Mouse (Mus musculus) ES-Bruce4 (cell line): ENCODE data around the gene Lrrc8a. TPM values are rescaled to one million over a fixed set of nuclear protein-coding genes. Genes with fewer than 3 reads are reported as not detected.

Source experiments
- H3K27ac ChIP-seq: 2 replicates; pipeline ENCODE4 v1.5.1; 2012; ENCODE audit warnings: low read length, inconsistent platforms; ENCODE audit not compliant: insufficient read depth
- H3K27me3 ChIP-seq: 2 replicates; pipeline ENCODE4 v1.6.1; 2012; ENCODE audit warnings: mild to moderate bottlenecking, low read length, inconsistent platforms; ENCODE audit not compliant: control insufficient read depth, poor library complexity, insufficient read depth, severe bottlenecking
- H3K36me3 ChIP-seq: 2 replicates; pipeline ENCODE4 v1.6.1; 2012; ENCODE audit warnings: inconsistent platforms, mild to moderate bottlenecking, low read length, moderate library complexity; ENCODE audit not compliant: control insufficient read depth, poor library complexity, insufficient read depth, severe bottlenecking
- H3K4me1 ChIP-seq: one replicate; pipeline ENCODE4 v1.8.1; 2011; ENCODE audit warnings: low read length; ENCODE audit not compliant: control insufficient read depth, insufficient read depth
- H3K4me3 ChIP-seq: 2 replicates; pipeline ENCODE4 v1.5.1; 2011; ENCODE audit warnings: low read depth, mild to moderate bottlenecking, low read length
- H3K9ac ChIP-seq: 2 replicates; pipeline ENCODE4 v1.6.1; 2012; ENCODE audit warnings: low read depth, mild to moderate bottlenecking, inconsistent platforms; ENCODE audit not compliant: poor library complexity, severe bottlenecking
- H3K9me3 ChIP-seq: replicated peaks from 2 replicates; pipeline ENCODE4 v1.6.1; 2012; ENCODE audit warnings: mild to moderate bottlenecking, low read length, inconsistent platforms; ENCODE audit not compliant: control insufficient read depth, poor library complexity, insufficient read depth, severe bottlenecking
- CTCF ChIP-seq: IDR thresholded peaks from one replicate; pipeline ENCODE4 v1.8.1; 2011; ENCODE audit warnings: low read depth, low read length
- EP300 ChIP-seq: IDR thresholded peaks from 2 replicates; pipeline ENCODE4 v1.6.1; 2011; ENCODE audit warnings: low read depth, low read length; ENCODE audit not compliant: insufficient read depth
- POLR2A ChIP-seq: IDR thresholded peaks from one replicate; pipeline ENCODE4 v1.8.1; 2011; ENCODE audit warnings: low read length; ENCODE audit not compliant: insufficient read depth
- polyA plus RNA-seq: library from polyadenylated mRNA; stranded (reverse); fragments of >200 nt; gene quantifications from 2 replicates; pipeline ENCODE4 v1.2.4, GENCODE M21; 2011; ENCODE audit warnings: low read depth; ENCODE audit not compliant: missing spikeins, insufficient read depth, insufficient read length

The Lrrc8a gene
- polyA plus RNA-seq, 1 experiment: 19.2 TPM

DNA sequence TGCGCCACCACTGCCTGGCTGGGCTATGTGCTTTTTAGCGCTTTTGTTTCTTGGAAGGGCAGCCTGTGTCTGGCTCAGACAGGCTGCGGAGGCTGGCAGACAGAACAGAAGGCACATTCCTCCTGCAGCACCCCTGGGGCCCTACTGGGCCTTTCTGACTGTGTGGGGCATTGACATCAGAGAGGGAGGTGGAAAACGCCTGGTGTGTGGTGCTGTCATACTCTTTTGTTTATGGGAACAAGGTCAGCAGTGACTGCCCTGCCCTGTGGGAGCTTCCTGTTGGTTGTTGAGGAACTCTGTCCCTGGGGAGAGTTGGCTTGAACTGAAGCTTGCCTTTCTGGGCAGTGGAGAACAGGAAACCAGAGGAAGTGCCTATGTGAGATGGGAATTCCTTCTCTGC is 5.0 kb downstream of the Lrrc8a start:
- H3K27ac ChIP-seq: peak overlapping the region; percentile 62
- H3K36me3 ChIP-seq: no peaks in the 10 kb centered on the region; the same call in 1 of the 2 replicates
- no peaks in the 10 kb centered on the region for H3K9me3 ChIP-seq
- no peak for TF ChIP-seq POLR2A
- TF ChIP-seq EP300: 0 out of 2 replicates have a peak, but pooled peaks have one; percentile 52
- no peaks in the 10 kb centered on the region for H3K4me1 ChIP-seq
- no peaks in the 10 kb centered on the region for H3K27me3 ChIP-seq
- H3K4me3 ChIP-seq: no peak overlapping the region
- H3K9ac ChIP-seq: no peak overlapping the region

DNA sequence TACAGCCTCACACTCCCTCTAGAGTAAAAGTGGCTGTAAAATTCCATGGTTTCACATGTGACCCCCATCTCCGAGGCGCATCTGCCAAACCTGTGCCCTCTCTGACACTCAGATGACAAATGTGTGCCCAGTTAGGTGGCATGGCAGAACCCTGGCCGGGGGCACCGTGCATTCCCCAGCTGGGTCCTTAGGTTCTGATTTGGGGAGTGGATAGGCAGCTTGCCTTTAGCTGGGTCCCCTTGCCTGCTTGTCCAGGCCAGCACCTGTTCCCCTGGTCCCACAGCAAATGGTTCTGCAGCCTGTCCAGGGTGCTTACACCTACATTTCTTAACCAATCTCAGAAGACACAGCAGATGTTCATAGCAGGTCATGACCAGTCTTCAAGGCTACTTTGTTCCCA is 5.9 kb downstream of the Lrrc8a start:
- H3K27me3 ChIP-seq: no peaks in the 10 kb centered on the region
- H3K9me3 ChIP-seq: no peaks in the 10 kb centered on the region
- no peak overlapping the region for H3K4me3 ChIP-seq
- no peaks in the 10 kb centered on the region for H3K4me1 ChIP-seq
- H3K36me3 ChIP-seq: no peaks in the 10 kb centered on the region; the same call in 1 of the 2 replicates
- peak overlapping the region; percentile 21; the same call in 1 of the 2 replicates for H3K27ac ChIP-seq
- H3K9ac ChIP-seq: no peak overlapping the region
- TF ChIP-seq POLR2A: no peak
- no peak for TF ChIP-seq EP300
- TF ChIP-seq CTCF: no peak

DNA sequence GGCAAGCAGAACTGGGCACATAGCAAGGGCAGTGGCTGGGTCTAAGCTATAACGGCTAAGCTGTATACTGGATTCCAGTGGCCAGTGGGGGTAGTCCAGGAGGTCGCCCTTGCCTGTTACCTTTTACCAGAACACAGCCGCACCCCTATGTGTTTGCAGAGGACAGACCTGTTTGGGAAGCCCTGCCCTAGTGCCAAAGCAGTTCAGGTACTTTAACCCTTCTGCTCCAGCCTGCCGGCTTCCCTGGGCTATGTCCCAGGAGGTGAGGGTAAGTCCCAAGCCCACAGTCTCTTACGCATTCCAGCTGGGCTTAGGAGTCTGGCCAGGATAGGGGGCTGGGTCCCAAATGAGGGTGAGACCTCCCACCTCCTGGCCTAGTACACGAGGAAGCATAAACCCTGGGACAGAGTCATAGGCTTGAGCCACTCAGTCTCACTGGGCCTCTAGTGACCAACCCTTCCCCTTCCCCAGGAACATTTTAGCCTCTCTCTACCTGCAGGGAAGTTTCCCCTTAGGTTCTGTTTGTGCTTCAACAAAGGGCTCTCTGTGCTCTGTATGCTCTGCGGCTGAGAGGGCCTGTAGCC is 7.2 kb downstream of the Lrrc8a start:
- no peaks in the 10 kb centered on the region for H3K27me3 ChIP-seq
- no peaks in the 10 kb centered on the region; the same call in 1 of the 2 replicates for H3K36me3 ChIP-seq
- H3K4me3 ChIP-seq: no peak overlapping the region
- TF ChIP-seq EP300 (no peak), POLR2A (no peak), CTCF (no peak)
- no peak overlapping the region for H3K27ac ChIP-seq
- H3K4me1 ChIP-seq: no peaks in the 10 kb centered on the region
- no peaks in the 10 kb centered on the region for H3K9me3 ChIP-seq
- H3K9ac ChIP-seq: no peak overlapping the region

DNA sequence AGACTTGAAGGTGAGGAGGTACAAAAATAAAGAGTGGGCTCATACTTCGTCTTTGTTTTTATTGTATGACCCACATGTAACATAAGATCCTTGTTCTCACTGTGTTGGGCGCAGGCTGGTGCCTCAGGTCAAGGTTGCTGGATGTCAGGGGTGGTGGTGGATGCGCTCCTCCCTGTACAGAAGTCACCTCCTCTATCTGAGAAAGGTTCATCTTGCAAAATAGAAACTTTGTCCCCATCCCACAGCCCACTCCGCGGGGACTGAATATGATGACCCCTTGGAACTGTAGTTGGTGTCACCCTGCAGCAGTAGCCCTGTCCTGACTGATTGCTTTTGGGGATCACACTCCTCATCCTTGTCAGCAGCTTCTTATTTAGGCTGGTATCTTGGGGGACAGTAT is 9.5 kb downstream of the Lrrc8a start:
- no peak overlapping the region for H3K4me3 ChIP-seq
- H3K27me3 ChIP-seq: no peaks in the 10 kb centered on the region
- TF ChIP-seq POLR2A: no peak
- TF ChIP-seq EP300: no peak
- no peak for TF ChIP-seq CTCF
- peaks cover 2% of the 10 kb centered on the region for H3K4me1 ChIP-seq
- H3K27ac ChIP-seq: no peak overlapping the region
- H3K36me3 ChIP-seq: no peaks in the 10 kb centered on the region
- H3K9me3 ChIP-seq: no peaks in the 10 kb centered on the region
- no peak overlapping the region for H3K9ac ChIP-seq

DNA sequence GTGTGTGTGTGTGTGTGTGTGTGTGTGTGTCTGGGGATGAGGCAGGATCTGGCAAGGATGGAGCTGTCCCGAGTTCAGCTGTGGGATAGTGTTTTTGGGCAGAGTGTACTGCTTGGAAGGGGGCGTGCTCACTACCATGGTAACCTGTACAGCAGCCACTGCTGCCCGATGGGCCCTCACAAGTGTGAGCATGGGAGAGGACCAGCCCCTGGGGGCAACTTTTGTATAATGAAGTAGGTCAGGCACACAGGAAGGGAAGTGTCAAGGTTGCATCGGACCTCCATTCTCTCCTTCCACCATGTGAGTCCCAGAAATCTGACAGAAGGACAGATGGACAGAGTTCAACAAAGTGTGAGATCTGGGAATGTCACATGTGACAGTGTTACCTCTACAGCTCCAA is 10.2 kb downstream of the Lrrc8a start:
- TF ChIP-seq EP300: no peak
- no peak for TF ChIP-seq POLR2A
- no peak for TF ChIP-seq CTCF
- Histone ChIP-seq H3K4me3 (no peak overlapping the region), H3K4me1 (peaks cover 2% of the 10 kb centered on the region), H3K9me3 (no peaks in the 10 kb centered on the region), H3K27me3 (no peaks in the 10 kb centered on the region), H3K27ac (no peak overlapping the region), H3K36me3 (no peaks in the 10 kb centered on the region), H3K9ac (no peak overlapping the region)

DNA sequence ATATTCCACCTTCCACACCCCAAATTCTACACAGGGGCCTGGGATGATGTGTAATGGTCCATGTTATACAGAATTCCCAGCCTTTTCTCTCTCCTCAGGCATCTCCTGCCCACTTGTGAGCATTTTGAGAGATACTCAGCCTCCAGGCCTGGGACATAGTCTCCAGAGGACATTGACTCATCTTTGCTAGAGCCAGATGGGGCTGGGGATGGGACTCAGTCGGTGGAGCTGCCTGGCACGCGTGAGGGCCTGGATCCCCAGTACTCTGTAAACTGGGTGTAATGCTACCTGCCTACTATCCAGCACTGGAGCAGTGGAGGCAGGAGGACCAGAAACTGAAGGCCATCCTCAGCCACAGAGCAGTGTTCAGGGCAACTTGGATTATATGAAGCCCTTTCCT is 11.7 kb downstream of the Lrrc8a start:
- TF ChIP-seq CTCF: no peak
- no peak for TF ChIP-seq POLR2A
- TF ChIP-seq EP300: no peak
- peaks cover 4% of the 10 kb centered on the region for H3K4me1 ChIP-seq
- no peak overlapping the region for H3K4me3 ChIP-seq
- H3K9ac ChIP-seq: no peak overlapping the region
- H3K36me3 ChIP-seq: no peaks in the 10 kb centered on the region
- no peaks in the 10 kb centered on the region for H3K9me3 ChIP-seq
- no peaks in the 10 kb centered on the region for H3K27me3 ChIP-seq
- H3K27ac ChIP-seq: no peak overlapping the region
